Mouse (Mus musculus) thymus, postnatal 14 days (tissue): ENCODE measurements around the gene Brd1.

Source experiments
- DNase-seq: peaks from one replicate; pipeline ENCODE4 v3.0.0; 2021

Gene Brd1

DNA sequence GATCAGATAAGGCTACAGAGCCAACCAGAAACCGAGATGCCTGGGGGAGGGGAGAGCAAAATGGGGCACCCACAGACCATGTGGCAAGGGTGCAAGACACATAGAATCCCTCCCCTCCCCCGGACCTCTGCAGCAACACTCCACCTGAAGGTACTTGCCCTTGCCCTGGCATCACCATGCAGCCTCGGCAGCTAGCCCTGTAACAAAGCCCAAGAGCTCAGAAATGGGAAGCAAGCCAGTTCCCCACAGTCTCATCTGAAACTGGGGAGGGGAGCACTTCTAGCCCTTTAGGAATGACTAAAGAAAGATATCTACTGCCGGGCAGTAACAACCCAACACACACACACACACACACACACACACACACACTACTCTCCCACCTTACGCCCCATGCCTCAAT lies 53.1 kb downstream of the Brd1 start:
- no peak for DNase-seq

DNA sequence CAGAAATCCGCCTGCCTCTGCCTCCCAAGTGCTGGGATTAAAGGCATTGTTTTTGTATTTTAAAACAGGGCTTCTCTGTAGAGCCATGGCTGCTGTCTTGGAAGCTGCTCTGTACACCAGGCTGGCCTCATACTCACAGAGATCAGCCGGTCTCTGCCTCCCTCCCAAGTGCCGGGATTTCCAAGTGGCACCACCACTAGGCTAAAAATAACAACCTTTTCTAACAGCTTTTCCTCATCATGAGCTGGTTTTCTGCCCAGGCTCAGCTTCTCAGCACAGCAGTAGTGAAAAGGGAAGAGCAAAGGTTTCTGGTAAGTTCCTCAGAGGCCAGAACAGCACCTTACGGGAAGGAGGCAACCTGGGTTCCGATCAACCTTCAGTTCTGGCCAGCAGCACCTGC lies 56.5 kb downstream of the Brd1 start:
- DNase-seq = no peak

DNA sequence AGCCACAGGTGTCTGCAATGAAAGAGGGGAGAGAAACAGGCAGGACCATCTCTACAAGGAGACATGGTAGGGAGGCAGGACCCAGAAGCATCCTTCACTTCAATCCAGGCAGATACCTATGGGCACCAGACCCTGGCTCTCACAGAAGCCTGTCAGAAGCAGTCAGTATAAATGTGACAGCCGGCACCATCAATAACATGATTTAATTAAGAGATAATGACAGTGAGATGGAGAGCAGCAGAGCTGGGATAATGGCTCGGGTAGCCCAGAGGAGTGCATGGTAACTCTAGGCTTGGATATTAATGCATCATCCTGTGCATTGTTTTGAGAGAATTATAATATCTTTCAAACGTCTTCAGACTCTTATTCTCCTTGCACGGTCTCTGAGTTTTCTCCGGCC lies 58.0 kb downstream of the Brd1 start:
- no peak for DNase-seq

DNA sequence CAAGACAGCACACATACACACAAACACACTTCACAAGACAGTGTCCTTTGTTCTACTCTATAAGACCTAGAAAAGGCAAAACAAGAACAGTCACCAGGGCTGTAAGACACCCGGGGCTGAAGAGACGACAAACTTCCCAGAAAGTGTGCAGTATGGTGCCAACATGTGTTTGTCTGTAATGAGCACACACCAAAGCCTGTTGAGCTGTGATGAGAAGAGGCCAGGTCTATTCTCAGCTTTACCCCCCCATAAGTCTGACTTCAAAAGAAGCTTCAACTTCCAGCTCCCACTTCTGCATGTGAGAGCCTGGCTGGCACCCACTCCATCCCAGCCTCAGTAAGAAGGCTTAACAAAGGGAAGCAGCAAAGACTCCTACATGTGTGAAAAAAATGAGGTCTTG lies 65.3 kb downstream of the Brd1 start:
- no peak for DNase-seq

DNA sequence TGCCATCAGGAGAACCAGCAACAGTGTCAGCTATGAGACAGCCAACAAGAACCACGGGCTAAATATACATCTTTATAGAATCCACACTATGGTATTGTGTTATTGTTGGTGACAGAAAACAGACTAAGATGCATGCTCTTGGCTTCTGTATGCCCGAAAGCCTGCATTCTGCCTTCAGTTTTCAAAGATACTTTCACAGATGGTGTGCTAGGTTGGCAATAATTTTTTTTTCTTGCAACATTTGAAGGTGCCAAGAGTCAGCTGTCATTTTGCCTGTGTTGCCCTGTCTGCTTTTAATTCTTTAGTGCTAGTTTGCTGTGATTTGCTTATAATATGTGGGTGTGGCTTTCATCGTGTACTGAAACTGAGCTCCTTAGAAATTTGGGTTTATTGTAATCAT lies 66.4 kb downstream of the Brd1 start:
- no peak for DNase-seq

DNA sequence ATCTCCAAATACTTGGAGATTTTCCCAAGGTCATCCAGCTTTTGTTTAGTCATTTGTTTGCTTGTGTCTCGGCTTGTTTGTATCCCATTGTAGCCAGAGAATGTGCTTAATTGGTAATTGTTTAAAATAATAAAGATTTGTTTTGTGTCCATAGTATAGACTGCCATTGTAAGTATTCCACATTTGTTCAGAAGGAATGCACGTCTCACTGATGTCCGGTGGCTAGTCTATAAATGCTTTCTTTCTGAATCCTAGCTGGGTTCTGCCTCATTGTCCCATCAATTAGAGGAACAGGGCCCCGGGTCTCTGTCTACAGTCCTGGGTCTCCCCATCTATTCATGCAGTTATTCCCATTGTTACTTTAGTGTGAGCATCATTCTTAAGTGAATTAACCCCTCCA lies 68.2 kb downstream of the Brd1 start:
- DNase-seq = no peak

DNA sequence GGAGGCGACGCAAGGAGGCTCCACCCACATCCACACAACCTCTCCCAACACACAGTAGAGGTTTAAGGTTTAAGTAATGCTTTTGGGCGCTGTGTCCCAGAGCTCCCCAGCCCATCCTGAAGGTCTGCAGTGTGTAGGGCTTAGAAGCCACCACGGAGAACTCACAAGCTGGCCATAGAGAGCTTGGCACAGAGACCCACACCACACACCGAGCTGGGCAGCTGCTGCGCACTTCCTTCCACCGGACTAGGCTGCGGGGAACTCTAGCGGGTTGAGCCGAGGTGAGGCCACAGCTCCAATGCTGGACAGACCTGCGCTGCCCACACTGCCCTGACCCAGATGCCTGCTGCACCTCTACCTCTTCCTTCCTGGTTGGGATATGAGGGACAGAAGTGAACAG lies 71.0 kb downstream of the Brd1 start:
- no peak for DNase-seq

DNA sequence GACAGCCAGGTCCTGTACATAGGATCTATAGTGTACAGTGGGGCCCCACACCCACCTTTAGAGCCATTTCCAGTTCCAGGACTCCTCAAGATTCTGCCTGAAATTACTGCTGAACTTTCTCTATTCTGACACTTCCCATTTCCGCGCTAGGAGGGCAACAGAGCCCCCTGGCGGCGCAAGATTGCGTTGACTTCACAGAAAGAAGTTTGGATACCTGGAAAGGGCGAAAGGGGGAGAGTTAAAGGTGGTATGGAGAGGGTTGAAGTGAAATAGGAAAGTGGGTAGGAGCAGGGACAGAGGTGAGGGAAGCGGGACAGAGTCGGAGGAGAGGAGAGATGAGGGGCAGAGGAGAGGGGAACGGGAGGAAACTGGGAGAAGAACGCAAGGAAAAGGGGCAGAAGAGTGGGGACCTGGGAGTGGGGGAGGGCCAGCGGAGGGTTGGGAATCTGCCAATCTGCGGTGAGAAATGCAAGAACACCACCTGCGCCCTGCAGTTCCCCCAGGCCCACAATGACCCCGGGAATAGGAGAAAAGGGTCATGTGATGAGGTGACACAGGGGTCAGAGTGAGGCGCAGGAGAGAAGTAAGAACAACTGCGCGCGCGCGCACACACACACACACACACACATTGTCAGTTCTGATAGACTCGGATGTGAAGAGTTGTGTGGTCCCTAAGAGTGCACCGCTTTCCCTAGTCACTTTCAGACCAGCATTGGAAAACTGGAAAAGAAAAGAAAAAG lies 71.8 kb downstream of the Brd1 start:
- DNase-seq = peak; percentile 49

DNA sequence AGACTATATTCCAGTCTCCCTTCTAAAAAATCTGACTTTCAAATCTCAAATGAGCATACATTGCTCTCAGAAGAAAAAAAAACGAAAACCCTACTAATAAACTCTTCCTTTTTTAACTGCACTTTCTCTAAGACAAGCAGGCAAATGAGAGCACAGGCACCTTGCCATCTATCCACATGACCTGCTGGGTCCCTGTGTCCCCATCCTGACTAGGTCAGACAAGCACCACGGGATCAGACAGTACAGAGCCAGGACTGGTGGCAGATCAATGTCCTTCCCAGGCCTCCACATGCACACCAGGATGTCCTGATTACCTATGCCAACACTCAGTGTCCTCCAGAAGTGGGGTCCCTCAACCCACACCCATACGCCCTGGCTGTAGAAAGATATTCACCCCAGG lies 72.4 kb downstream of the Brd1 start:
- no peak for DNase-seq

DNA sequence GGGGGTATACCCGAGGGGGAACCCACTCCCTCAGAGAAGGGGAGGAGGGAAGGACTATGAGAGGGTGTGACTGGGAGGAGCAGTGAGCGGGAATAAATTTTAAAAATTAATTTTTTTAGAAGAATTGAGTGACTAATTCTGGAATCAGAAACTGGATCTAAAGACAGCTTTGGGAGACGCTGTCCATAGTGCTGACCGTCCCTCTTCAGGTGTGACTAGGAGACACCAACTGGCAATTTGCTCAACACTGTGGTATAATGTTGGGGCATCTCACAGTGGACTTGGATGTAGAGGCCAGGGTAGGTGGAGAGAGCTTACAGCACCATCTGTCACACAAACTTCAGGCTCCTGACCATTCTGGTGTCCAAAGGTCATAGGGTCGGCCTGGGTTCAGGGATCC lies 82.0 kb downstream of the Brd1 start:
- DNase-seq = no peak

DNA sequence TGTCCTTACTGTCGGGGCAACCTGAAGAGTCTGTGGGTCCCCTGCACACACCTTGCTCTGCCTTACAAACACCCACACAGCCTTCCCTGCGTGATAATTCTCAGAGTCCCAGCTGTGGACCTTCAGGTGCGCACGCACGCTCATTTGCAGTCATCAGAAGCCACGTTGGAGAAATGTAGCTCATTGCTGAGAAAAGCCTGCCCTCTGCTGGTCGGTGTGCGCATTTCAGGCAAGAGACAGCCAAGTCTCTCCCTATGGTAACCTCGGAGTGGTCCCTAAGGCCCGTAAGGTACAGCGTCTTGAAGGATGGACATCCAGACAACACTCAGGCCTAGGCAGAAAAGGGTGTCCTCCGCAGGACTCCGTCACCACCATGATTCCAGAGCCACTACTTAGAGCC lies 83.0 kb downstream of the Brd1 start:
- DNase-seq = peak; percentile 54
